Mouse (Mus musculus) midbrain, embryonic 15.5 days (tissue): ENCODE measurements around the gene Sbsn. TPM values are rescaled to one million over a fixed set of nuclear protein-coding genes. Genes with fewer than 3 reads are reported as not detected.

Source experiments
- ATAC-seq: fragments of 200-750 bp; cut with Nextera tagmentation; replicated peaks from 2 replicates; pipeline ENCODE4 v1.8.0; 2017; ENCODE audit warnings: moderate TSS enrichment
- H3K27ac ChIP-seq: fragments of 300-500 bp; sonication (generic); 2 replicates; pipeline ENCODE4 v1.5.1; 2015; ENCODE audit warnings: mild to moderate bottlenecking, inconsistent platforms
- H3K27me3 ChIP-seq: fragments of 300-500 bp; sonication (generic); replicated peaks from 2 replicates; pipeline ENCODE4 v1.6.1; 2015; ENCODE audit warnings: inconsistent platforms
- H3K36me3 ChIP-seq: fragments of 300-500 bp; sonication (generic); replicated peaks from 2 replicates; pipeline ENCODE4 v1.6.1; 2015; ENCODE audit warnings: inconsistent platforms
- H3K4me1 ChIP-seq: fragments of 300-500 bp; sonication (generic); 2 replicates; pipeline ENCODE4 v1.6.1; 2015; ENCODE audit warnings: inconsistent platforms
- H3K4me2 ChIP-seq: fragments of 300-500 bp; sonication (generic); 2 replicates; pipeline ENCODE4 v1.6.1; 2015; ENCODE audit warnings: inconsistent platforms, mild to moderate bottlenecking, moderate library complexity
- H3K4me3 ChIP-seq: fragments of 300-500 bp; sonication (generic); 2 replicates; pipeline ENCODE4 v1.5.1; 2015; ENCODE audit warnings: mild to moderate bottlenecking, inconsistent platforms
- H3K9ac ChIP-seq: fragments of 300-500 bp; sonication (generic); 2 replicates; pipeline ENCODE4 v1.6.1; 2015; ENCODE audit warnings: mild to moderate bottlenecking, inconsistent platforms
- H3K9me3 ChIP-seq: fragments of 300-500 bp; sonication (generic); 2 replicates; pipeline ENCODE4 v1.6.1; 2016; ENCODE audit warnings: inconsistent platforms
- WGBS: fragments of 180-500 bp; shearing (Covaris S2); methylation state at CpG from one replicate; pipeline ENCODE4 v1.1.7; 2015; ENCODE audit warnings: mixed read lengths; 5-methylcytosine and 5-hydroxymethylcytosine counted together
- polyA plus RNA-seq: library from polyadenylated mRNA; unstranded; fragments of >200 nt; fragmentation: Nextera tagmentation; extraction: Ambion mirVana; gene quantifications from 2 replicates; pipeline ENCODE4 v1.2.1, GENCODE M21; 2015

Gene Sbsn
- polyA plus RNA-seq, 1 experiment from 2014 or later = 3.0 TPM

- H3K4me3 ChIP-seq = no peak overlapping the region
- ATAC-seq = no peak
- no peak overlapping the region for H3K9ac ChIP-seq
- no peaks in the 10 kb centered on the region for H3K27me3 ChIP-seq
- no peak overlapping the region for H3K4me2 ChIP-seq
- H3K27ac ChIP-seq = no peak overlapping the region
- no peaks in the 10 kb centered on the region for H3K9me3 ChIP-seq
- H3K36me3 ChIP-seq = no peaks in the 10 kb centered on the region
- 77% methylated on average over 10 of the region's 10 CpGs for whole genome bisulfite sequencing
- H3K4me1 ChIP-seq = peaks cover 8% of the 10 kb centered on the region
Observed at GRCm38 (mm10) chr7:30790141-30790540, 38.9 kb downstream of the Sbsn start.

GRCm38 (mm10) chr7:30791921-30792320 lies 40.6 kb downstream of the Sbsn start:
- no peak overlapping the region for H3K9ac ChIP-seq

GRCm38 (mm10) chr7:30794921-30795320 lies 43.6 kb downstream of the Sbsn start:
- Histone ChIP-seq H3K27ac (no peak overlapping the region), H3K36me3 (no peaks in the 10 kb centered on the region), H3K4me3 (no peak overlapping the region), H3K9me3 (no peaks in the 10 kb centered on the region), H3K4me2 (no peak overlapping the region), H3K27me3 (no peaks in the 10 kb centered on the region), H3K4me1 (no peaks in the 10 kb centered on the region), H3K9ac (no peak overlapping the region)
- no peak for ATAC-seq

More at GRCm38 (mm10) chr7:30791921-30792320, 40.6 kb downstream of the Sbsn start:
- no peak for ATAC-seq
- WGBS = 26% methylated on average over 9 of the region's 9 CpGs
- Histone ChIP-seq H3K4me3 (no peak overlapping the region), H3K27me3 (no peaks in the 10 kb centered on the region), H3K27ac (no peak overlapping the region), H3K9me3 (no peaks in the 10 kb centered on the region), H3K4me2 (no peak overlapping the region), H3K36me3 (no peaks in the 10 kb centered on the region), H3K4me1 (no peaks in the 10 kb centered on the region)

DNA sequence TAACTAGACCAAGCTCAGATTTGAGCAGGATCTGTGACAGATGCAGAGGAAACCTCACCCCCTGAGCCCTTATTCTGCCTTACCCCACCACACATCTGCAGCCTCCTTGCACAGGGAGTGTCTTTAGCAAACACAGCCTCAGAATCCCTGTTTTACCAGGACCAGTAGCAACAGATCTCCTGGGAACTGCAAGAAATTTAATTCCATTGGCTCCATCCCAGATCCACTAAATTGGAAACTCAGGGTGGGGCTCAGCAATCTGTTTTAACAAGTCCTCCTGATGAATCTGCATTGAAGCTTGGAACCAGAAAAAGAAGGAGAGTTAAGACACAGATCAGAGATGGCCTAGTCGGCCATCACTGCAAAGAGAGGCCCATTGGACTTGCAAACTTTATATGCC lies 45.5 kb downstream of the Sbsn start:
- Histone ChIP-seq H3K9me3 (0 out of 2 replicates have a peak, but pooled peaks cover 5% of the 10 kb centered on the region), H3K36me3 (no peaks in the 10 kb centered on the region), H3K4me3 (no peak overlapping the region), H3K4me1 (no peaks in the 10 kb centered on the region), H3K9ac (no peak overlapping the region), H3K4me2 (no peak overlapping the region), H3K27me3 (no peaks in the 10 kb centered on the region), H3K27ac (no peak overlapping the region)
- no peak for ATAC-seq
- WGBS = 80% methylated on average over 1 of the region's 1 CpGs

DNA sequence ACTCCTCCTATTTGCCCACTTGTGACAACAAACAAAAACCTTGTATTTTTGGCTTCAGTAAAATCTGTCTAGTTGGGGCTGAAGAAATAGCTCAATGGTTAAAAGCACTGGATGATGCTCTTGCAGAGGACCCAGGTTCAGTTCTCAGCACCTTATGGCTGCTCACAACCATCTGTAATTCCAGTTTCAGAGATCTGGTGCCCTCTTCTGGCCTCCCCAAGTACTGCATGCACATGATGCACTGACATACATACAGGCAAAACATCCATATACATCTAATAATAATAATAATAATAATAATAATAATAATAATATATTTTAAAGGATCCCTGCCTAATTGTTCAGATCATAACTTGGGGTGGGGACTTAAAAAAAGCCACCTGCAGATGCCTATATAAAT lies 49.4 kb downstream of the Sbsn start:
- H3K9ac ChIP-seq = no peak overlapping the region
- 0 out of 2 replicates have a peak, but pooled peaks cover 5% of the 10 kb centered on the region for H3K9me3 ChIP-seq
- H3K27me3 ChIP-seq = no peaks in the 10 kb centered on the region
- no peak overlapping the region for H3K4me2 ChIP-seq
- no peaks in the 10 kb centered on the region for H3K4me1 ChIP-seq
- no peak overlapping the region for H3K27ac ChIP-seq
- no peak overlapping the region for H3K4me3 ChIP-seq
- no peak for ATAC-seq
- no peaks in the 10 kb centered on the region for H3K36me3 ChIP-seq

GRCm38 (mm10) chr7:30803256-30803655 lies 52.0 kb downstream of the Sbsn start:
- Histone ChIP-seq H3K9me3 (0 out of 2 replicates have a peak, but pooled peaks cover 5% of the 10 kb centered on the region), H3K27ac (no peak overlapping the region), H3K27me3 (no peaks in the 10 kb centered on the region), H3K36me3 (no peaks in the 10 kb centered on the region), H3K4me2 (no peak overlapping the region), H3K4me1 (no peaks in the 10 kb centered on the region), H3K4me3 (no peak overlapping the region), H3K9ac (no peak overlapping the region)
- 96% methylated on average over 3 of the region's 3 CpGs for WGBS
- ATAC-seq = no peak

GRCm38 (mm10) chr7:30804026-30804715 lies 52.9 kb downstream of the Sbsn start:
- Histone ChIP-seq H3K36me3 (no peaks in the 10 kb centered on the region), H3K9ac (no peak overlapping the region), H3K27me3 (no peaks in the 10 kb centered on the region), H3K4me3 (no peak overlapping the region), H3K9me3 (0 out of 2 replicates have a peak, but pooled peaks cover 5% of the 10 kb centered on the region), H3K27ac (no peak overlapping the region), H3K4me2 (no peak overlapping the region), H3K4me1 (no peaks in the 10 kb centered on the region)
- 89% methylated on average over 9 of the region's 9 CpGs for WGBS
- no peak for ATAC-seq

Other genes starting within 250 kb of the Sbsn start
- gene Arhgap33, start 216.4 kb upstream of the Sbsn start, polyA plus RNA-seq = 144 and 158 TPM in 2 replicates
- 7.8 and 9.9 TPM in 2 replicates for gene Hspb6, start 199.3 kb upstream of the Sbsn start, polyA plus RNA-seq
- 7.7 and 9.4 TPM in 2 replicates for gene Proser3, start 199.2 kb upstream of the Sbsn start, polyA plus RNA-seq
- 53.6 and 63.8 TPM in 2 replicates for gene Lin37, start 191.6 kb upstream of the Sbsn start, polyA plus RNA-seq
- gene U2af1l4, start 188.2 kb upstream of the Sbsn start, polyA plus RNA-seq = 87.2 and 90.7 TPM in 2 replicates
- 18.5 and 20.7 TPM in 2 replicates for gene Gm49396, start 188.1 kb upstream of the Sbsn start, polyA plus RNA-seq
- gene Psenen, start 187.8 kb upstream of the Sbsn start, polyA plus RNA-seq = 121 and 123 TPM in 2 replicates
- 8.0 and 8.1 TPM in 2 replicates for gene Igflr1, start 186.0 kb upstream of the Sbsn start, polyA plus RNA-seq
- 12.1 and 12.3 TPM in 2 replicates for gene Kmt2b, start 162.7 kb upstream of the Sbsn start, polyA plus RNA-seq
- gene Zbtb32, start 152.6 kb upstream of the Sbsn start, polyA plus RNA-seq = 0.36 and 0.41 TPM in 2 replicates
- gene Upk1a, start 138.6 kb upstream of the Sbsn start, polyA plus RNA-seq = 0.51 and 0.58 TPM in 2 replicates
- gene Cox6b1, start 125.3 kb upstream of the Sbsn start, polyA plus RNA-seq = 1,061 and 1,083 TPM in 2 replicates
- gene Etv2, start 115.6 kb upstream of the Sbsn start, polyA plus RNA-seq = not detected in 2 replicates
- gene Rbm42, start 101.2 kb upstream of the Sbsn start, polyA plus RNA-seq = 145 and 149 TPM in 2 replicates
- 28.1 and 29.7 TPM in 2 replicates for gene Haus5, start 86.5 kb upstream of the Sbsn start, polyA plus RNA-seq
- gene Pmis2, start 79.9 kb upstream of the Sbsn start, polyA plus RNA-seq = not detected in 2 replicates
- not detected in 2 replicates for gene 2200002J24Rik, start 52.5 kb upstream of the Sbsn start, polyA plus RNA-seq
- 1.7 and 1.8 TPM in 2 replicates for gene Atp4a, start 39.3 kb upstream of the Sbsn start, polyA plus RNA-seq
- gene Tmem147, start 21.9 kb upstream of the Sbsn start, polyA plus RNA-seq = 242 and 252 TPM in 2 replicates
- 0.72 and 1.6 TPM in 2 replicates for gene Gapdhs, start 7.8 kb upstream of the Sbsn start, polyA plus RNA-seq
- 1.2 and 3.4 TPM in 2 replicates for gene Dmkn, start 12.3 kb downstream of the Sbsn start, polyA plus RNA-seq
- 4.4 TPM in 1 of 2 replicates, not detected in the other for gene Krtdap, start 36.4 kb downstream of the Sbsn start, polyA plus RNA-seq
- not detected in 2 replicates for gene Ffar2, start 72.3 kb downstream of the Sbsn start, polyA plus RNA-seq
- gene Ffar3, start 104.7 kb downstream of the Sbsn start, polyA plus RNA-seq = not detected in 2 replicates
- gene Ffar1, start 110.1 kb downstream of the Sbsn start, polyA plus RNA-seq = not detected in 2 replicates
- gene Cd22, start 128.9 kb downstream of the Sbsn start, polyA plus RNA-seq = not detected in 2 replicates
- 2.9 and 3.4 TPM in 2 replicates for gene Mag, start 163.4 kb downstream of the Sbsn start, polyA plus RNA-seq
- gene Hamp2, start 173.2 kb downstream of the Sbsn start, polyA plus RNA-seq = 0.49 TPM in 1 of 2 replicates, not detected in the other
- gene Hamp, start 192.6 kb downstream of the Sbsn start, polyA plus RNA-seq = not detected in 2 replicates
- gene Usf2, start 205.3 kb downstream of the Sbsn start, polyA plus RNA-seq = 32.3 and 32.6 TPM in 2 replicates
- gene Lsr, start 222.0 kb downstream of the Sbsn start, polyA plus RNA-seq = 21.7 and 24.3 TPM in 2 replicates
- gene Fam187b, start 222.3 kb downstream of the Sbsn start, polyA plus RNA-seq = 0.23 and 0.68 TPM in 2 replicates